In the genomic region with DNA sequence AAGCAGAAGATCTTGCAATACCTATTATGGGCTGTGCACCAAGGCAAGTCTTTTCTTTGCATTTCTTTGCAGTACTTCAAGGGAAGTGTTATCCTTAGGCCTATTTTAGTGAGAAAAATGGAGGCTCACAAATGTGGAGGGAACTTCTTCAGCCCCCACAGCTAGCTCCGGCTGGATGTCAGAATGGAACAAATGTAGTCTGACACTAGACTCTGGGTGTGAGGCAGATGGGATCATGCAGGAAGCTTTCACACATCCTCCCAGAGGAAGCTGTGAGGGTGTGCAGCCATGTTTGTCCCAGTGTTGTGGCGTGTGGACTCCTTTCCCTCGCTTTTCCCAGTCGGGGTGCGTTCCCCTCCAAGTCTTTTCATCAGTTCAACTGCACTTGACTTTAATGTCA, we compare ENCODE assay signal across 23 mouse cellular contexts.
DNase-seq lines count a peak whose midpoint lies in the region; TF ChIP-seq lines count a peak whose summit lies in the region.
"Had no signal": no experiment of that assay in that cellular context is flagged by ENCODE, and none has a peak within 500 bp of the region (broad histone marks: within the 10 kb centered on the region; RNA-seq: fewer than 3 reads in every experiment).

No protein-coding gene starts in this region.

- intact Hi-C loops in heart, postnatal 36 days (cut with DNase I) = no loop called here
- intact Hi-C loops in gastrocnemius, postnatal 14 days (cut with DNase I; ENCODE audit: low total_unique reads) = no loop called here

- TF ChIP-seq CTCF in brain, embryonic 14.5 days (IDR thresholded peaks at IDR 0.05; ENCODE audit: borderline replicate concordance, extremely low read depth, insufficient read depth, insufficient read length) = no peak

- DNase-seq in heart, embryonic 10.5 days (ENCODE audit: low spot score) = peak; percentile 60
- DNase-seq in heart, postnatal 36 days = no peak
- DNase-seq in brain, embryonic 14.5 days (ENCODE audit: low read depth) = peak; percentile 42
- DNase-seq in left cerebral cortex, adult 18-20 months (ENCODE audit: low spot score in 2 of 2) = peak; percentile 46 to 75
- peak; percentile 37 for DNase-seq in right cerebral cortex, postnatal 25 days
- no peak for DNase-seq in gastrocnemius, postnatal 14 days
- DNase-seq in kidney, postnatal 4 days = no peak
- DNase-seq: adrenal gland, postnatal 10 days; cerebellum, adult 11 months; cerebellum, postnatal 25 days; gastrocnemius, adult 2 months; heart, adult 11 months; kidney, adult 11 months; thymus, postnatal 14 days had no signal

- no peaks in the 10 kb centered on the region; the same call in 1 of the 2 replicates for H3K27me3 ChIP-seq in heart, embryonic 10.5 days (ENCODE audit: insufficient read depth, poor library complexity, severe bottlenecking)
- H3K27me3 ChIP-seq: embryonic facial prominence, embryonic 15.5 days; limb, embryonic 15.5 days; liver, embryonic 15.5 days; midbrain, embryonic 12.5 days; neural tube, embryonic 12.5 days had no signal

- H3K9me3 ChIP-seq in heart, embryonic 10.5 days = no peaks in the 10 kb centered on the region
- H3K9me3 ChIP-seq: embryonic facial prominence, embryonic 15.5 days; limb, embryonic 15.5 days; liver, embryonic 15.5 days; midbrain, embryonic 12.5 days; neural tube, embryonic 12.5 days had no signal

- no peak overlapping the region for H3K4me3 ChIP-seq in heart, embryonic 10.5 days
- H3K4me3 ChIP-seq: embryonic facial prominence, embryonic 15.5 days; gastrocnemius, adult 2 months; limb, embryonic 15.5 days; liver, embryonic 15.5 days; midbrain, embryonic 12.5 days; neural tube, embryonic 12.5 days had no signal

- no peaks in the 10 kb centered on the region for H3K4me1 ChIP-seq in heart, embryonic 10.5 days
- H3K4me1 ChIP-seq: embryonic facial prominence, embryonic 15.5 days; limb, embryonic 15.5 days; liver, embryonic 15.5 days; neural tube, embryonic 12.5 days had no signal

- no peak for TF ChIP-seq POLR2A in brain, embryonic 14.5 days (IDR thresholded peaks at IDR 0.05; ENCODE audit: borderline replicate concordance, extremely low read depth, insufficient read depth, insufficient read length, poor library complexity, severe bottlenecking)

- H3K27ac ChIP-seq in heart, embryonic 10.5 days = no peak overlapping the region
- H3K27ac ChIP-seq: embryonic facial prominence, embryonic 15.5 days; gastrocnemius, adult 2 months; hindbrain, postnatal 0 days; kidney, postnatal 0 days; limb, embryonic 15.5 days; liver, embryonic 15.5 days; macrophage; midbrain, embryonic 12.5 days; neural tube, embryonic 12.5 days had no signal

- WGBS in heart, embryonic 10.5 days = 74% methylated on average over 5 of the region's 5 CpGs

- no peaks in the 10 kb centered on the region for H3K36me3 ChIP-seq in heart, embryonic 10.5 days
- H3K36me3 ChIP-seq: embryonic facial prominence, embryonic 15.5 days; G1E; limb, embryonic 15.5 days; liver, embryonic 15.5 days; midbrain, embryonic 12.5 days; neural tube, embryonic 12.5 days had no signal

Comparison
In these comparisons a context has a peak if more than half of its experiments do, and no peak if none do; other contexts are left out.
1. DNase-seq: peak in heart, embryonic 10.5 days (single experiment), brain, embryonic 14.5 days (single experiment), left cerebral cortex, adult 18-20 months (2 of 2) and right cerebral cortex, postnatal 25 days (single experiment); none in heart, postnatal 36 days (0 of 2), gastrocnemius, postnatal 14 days (single experiment) and kidney, postnatal 4 days (0 of 2).